Mouse (Mus musculus) heart, embryonic 16.5 days (tissue): ENCODE data around the gene Sgms1. TPM values are rescaled to one million over a fixed set of nuclear protein-coding genes. Genes with fewer than 3 reads are reported as not detected.

ENCODE experiments used
- ATAC-seq: fragments of 200-750 bp; cut with Nextera tagmentation; replicated peaks from 2 replicates; pipeline ENCODE4 v1.8.0; 2017; ENCODE audit warnings: moderate number of reproducible peaks; ENCODE audit not compliant: insufficient read depth, low FRiP score; ENCODE audit errors: extremely low read depth
- H3K27ac ChIP-seq: fragments of 300-500 bp; sonication (generic); 2 replicates; pipeline ENCODE4 v1.5.1; 2014; ENCODE audit warnings: mild to moderate bottlenecking, low read length, control low read depth, moderate library complexity
- H3K27me3 ChIP-seq: fragments of 300-500 bp; sonication (generic); 2 replicates; pipeline ENCODE4 v1.6.1; 2014; ENCODE audit warnings: low read length, mixed read lengths; ENCODE audit not compliant: control insufficient read depth, insufficient read depth
- H3K36me3 ChIP-seq: fragments of 300-500 bp; sonication (generic); 2 replicates; pipeline ENCODE4 v1.6.1; 2014; ENCODE audit not compliant: control insufficient read depth, insufficient read depth
- H3K4me1 ChIP-seq: fragments of 300-500 bp; sonication (generic); 2 replicates; pipeline ENCODE4 v1.6.1; 2014; ENCODE audit warnings: low read length, mixed read lengths; ENCODE audit not compliant: control insufficient read depth, insufficient read depth
- H3K4me2 ChIP-seq: fragments of 300-500 bp; sonication (generic); 2 replicates; pipeline ENCODE4 v1.6.1; 2014; ENCODE audit warnings: low read depth, mild to moderate bottlenecking, control low read depth, low read length
- H3K4me3 ChIP-seq: fragments of 300-500 bp; sonication (generic); 2 replicates; pipeline ENCODE4 v1.5.1; 2014; ENCODE audit warnings: mild to moderate bottlenecking, control low read depth, low read length
- H3K9ac ChIP-seq: fragments of 300-500 bp; sonication (generic); 2 replicates; pipeline ENCODE4 v1.6.1; 2014; ENCODE audit warnings: low read length, control low read depth
- H3K9me3 ChIP-seq: fragments of 300-500 bp; sonication (generic); replicated peaks from 2 replicates; pipeline ENCODE4 v1.6.1; 2016; ENCODE audit warnings: low read length; ENCODE audit not compliant: control insufficient read depth
- WGBS: fragments of 180-500 bp; shearing (Covaris S2); extraction: QIAGEN DNeasy Blood & Tissue Kit; methylation state at CpG from one replicate; pipeline ENCODE4 v1.1.7; 2014; 5-methylcytosine and 5-hydroxymethylcytosine counted together
- polyA plus RNA-seq: library from polyadenylated mRNA; unstranded; fragments of >200 nt; fragmentation: Nextera tagmentation; extraction: Ambion mirVana; gene quantifications from 2 replicates; pipeline ENCODE4 v1.2.1, GENCODE M21; 2015

Gene Sgms1
- polyA plus RNA-seq, 1 experiment from 2014 or later = 40.1 TPM

GRCm38 (mm10) chr19:32269141-32269843, 120.2 kb downstream of the Sgms1 start:
- Histone ChIP-seq H3K36me3 (no peaks in the 10 kb centered on the region), H3K27me3 (no peaks in the 10 kb centered on the region), H3K4me1 (peaks cover 17% of the 10 kb centered on the region), H3K9me3 (no peaks in the 10 kb centered on the region), H3K4me2 (no peak overlapping the region), H3K27ac (no peak overlapping the region), H3K4me3 (no peak overlapping the region), H3K9ac (no peak overlapping the region)
- 77% methylated on average over 12 of the region's 12 CpGs for WGBS
- ATAC-seq = no peak

GRCm38 (mm10) chr19:32268562-32268961, 121.0 kb downstream of the Sgms1 start:
- WGBS = 76% methylated on average over 9 of the region's 9 CpGs
- H3K27ac ChIP-seq = no peak overlapping the region
- H3K36me3 ChIP-seq = no peaks in the 10 kb centered on the region
- ATAC-seq = no peak
- no peak overlapping the region for H3K9ac ChIP-seq
- no peak overlapping the region for H3K4me3 ChIP-seq
- no peaks in the 10 kb centered on the region for H3K9me3 ChIP-seq
- H3K4me2 ChIP-seq = no peak overlapping the region
- H3K4me1 ChIP-seq = peaks cover 17% of the 10 kb centered on the region
- H3K27me3 ChIP-seq = no peaks in the 10 kb centered on the region

- H3K4me1 ChIP-seq = peaks cover 6% of the 10 kb centered on the region
- H3K27me3 ChIP-seq = no peaks in the 10 kb centered on the region
- no peak overlapping the region; the same call in 1 of the 2 replicates for H3K27ac ChIP-seq
- WGBS = 67% methylated on average over 9 of the region's 9 CpGs
- no peak overlapping the region for H3K4me3 ChIP-seq
- no peak for ATAC-seq
- H3K9ac ChIP-seq = no peak overlapping the region
- H3K4me2 ChIP-seq = no peak overlapping the region
- H3K36me3 ChIP-seq = no peaks in the 10 kb centered on the region
- H3K9me3 ChIP-seq = no peaks in the 10 kb centered on the region
These were observed 122.9 kb downstream of the Sgms1 start for GRCm38 (mm10) chr19:32266385-32267252.

- peaks cover 4% of the 10 kb centered on the region; the same call in 1 of the 2 replicates for H3K4me1 ChIP-seq
- no peak for ATAC-seq
- H3K9ac ChIP-seq = no peak overlapping the region
- no peak overlapping the region for H3K4me2 ChIP-seq
- no peaks in the 10 kb centered on the region for H3K36me3 ChIP-seq
- H3K9me3 ChIP-seq = no peaks in the 10 kb centered on the region
- H3K27me3 ChIP-seq = no peaks in the 10 kb centered on the region
- 66% methylated on average over 1 of the region's 1 CpGs for WGBS
- H3K4me3 ChIP-seq = no peak overlapping the region
- H3K27ac ChIP-seq = no peak overlapping the region
These were observed 125.8 kb downstream of the Sgms1 start for GRCm38 (mm10) chr19:32263753-32264152.

GRCm38 (mm10) chr19:32262805-32263572, 126.5 kb downstream of the Sgms1 start:
- H3K27me3 ChIP-seq = no peaks in the 10 kb centered on the region
- H3K36me3 ChIP-seq = no peaks in the 10 kb centered on the region
- no peak overlapping the region for H3K4me2 ChIP-seq
- ATAC-seq = no peak
- H3K4me3 ChIP-seq = no peak overlapping the region
- no peaks in the 10 kb centered on the region for H3K9me3 ChIP-seq
- H3K4me1 ChIP-seq = peaks cover 8% of the 10 kb centered on the region
- H3K9ac ChIP-seq = no peak overlapping the region
- H3K27ac ChIP-seq = no peak overlapping the region
- 91% methylated on average over 10 of the region's 10 CpGs for WGBS

- no peak overlapping the region for H3K4me3 ChIP-seq
- H3K27ac ChIP-seq = no peak overlapping the region
- H3K4me2 ChIP-seq = no peak overlapping the region
- peaks cover 4% of the 10 kb centered on the region; the same call in 1 of the 2 replicates for H3K4me1 ChIP-seq
- H3K36me3 ChIP-seq = no peaks in the 10 kb centered on the region
- ATAC-seq = no peak
- no peak overlapping the region for H3K9ac ChIP-seq
- WGBS = 61% methylated on average over 8 of the region's 8 CpGs
- no peaks in the 10 kb centered on the region for H3K9me3 ChIP-seq
- no peaks in the 10 kb centered on the region for H3K27me3 ChIP-seq
These were observed 128.4 kb downstream of the Sgms1 start for GRCm38 (mm10) chr19:32260869-32261688.

GRCm38 (mm10) chr19:32259830-32260229, 129.7 kb downstream of the Sgms1 start:
- Histone ChIP-seq H3K36me3 (no peaks in the 10 kb centered on the region), H3K27me3 (no peaks in the 10 kb centered on the region), H3K4me1 (peaks cover 11% of the 10 kb centered on the region), H3K9me3 (no peaks in the 10 kb centered on the region), H3K27ac (no peak overlapping the region), H3K4me3 (no peak overlapping the region), H3K9ac (no peak overlapping the region), H3K4me2 (no peak overlapping the region)
- WGBS = 94% methylated on average over 2 of the region's 2 CpGs
- no peak for ATAC-seq

- 75% methylated on average over 4 of the region's 4 CpGs for WGBS
- Histone ChIP-seq H3K27ac (no peak overlapping the region), H3K27me3 (no peaks in the 10 kb centered on the region), H3K4me1 (peaks cover 15% of the 10 kb centered on the region), H3K9me3 (no peaks in the 10 kb centered on the region), H3K4me3 (no peak overlapping the region), H3K36me3 (no peaks in the 10 kb centered on the region), H3K9ac (no peak overlapping the region), H3K4me2 (no peak overlapping the region)
- ATAC-seq = no peak
These were observed 130.5 kb downstream of the Sgms1 start for GRCm38 (mm10) chr19:32259048-32259447.
